Mouse (Mus musculus): ENCODE measurements around the gene Arhgap8.

Gene Arhgap8

GRCm38 (mm10) chr15:84784812-84785211 lies 65.0 kb downstream of the Arhgap8 start:
- no peak for DNase-seq (ENCODE audit: low read depth in 1 of 2, low spot score in 2 of 2)

- DNase-seq (ENCODE audit: low read depth in 1 of 2, low spot score in 2 of 2), result no peak
These were observed 67.3 kb downstream of the Arhgap8 start for GRCm38 (mm10) chr15:84787161-84787560.

GRCm38 (mm10) chr15:84793649-84794048 lies 73.8 kb downstream of the Arhgap8 start:
- no peak for DNase-seq (ENCODE audit: low read depth in 1 of 2, low spot score in 2 of 2)

DNA sequence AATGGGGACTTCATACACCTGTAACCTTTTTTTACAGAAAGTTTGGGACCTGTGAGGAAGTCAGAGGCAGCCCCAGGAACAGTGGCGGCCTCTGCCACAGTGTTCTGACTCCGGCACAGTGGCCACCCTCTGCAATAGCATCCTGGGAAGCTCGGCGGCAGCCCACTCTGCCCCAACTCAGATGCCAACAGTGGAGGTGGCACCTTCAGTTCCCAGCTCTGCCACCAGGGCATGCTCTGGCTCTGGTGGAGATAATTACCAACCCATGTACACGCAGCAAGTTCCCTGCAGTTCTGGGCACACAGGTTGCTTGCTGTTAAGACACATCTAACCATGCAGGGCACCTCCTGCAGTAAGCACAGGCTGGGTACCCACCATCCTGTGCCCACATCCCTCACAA lies 80.3 kb downstream of the Arhgap8 start:
- no peak for DNase-seq (ENCODE audit: low read depth in 1 of 2, low spot score in 2 of 2)

GRCm38 (mm10) chr15:84803685-84804084 lies 83.8 kb downstream of the Arhgap8 start:
- peak in 1 of 2 experiments; percentile 14 for DNase-seq (ENCODE audit: low read depth in 1 of 2, low spot score in 2 of 2)

DNA sequence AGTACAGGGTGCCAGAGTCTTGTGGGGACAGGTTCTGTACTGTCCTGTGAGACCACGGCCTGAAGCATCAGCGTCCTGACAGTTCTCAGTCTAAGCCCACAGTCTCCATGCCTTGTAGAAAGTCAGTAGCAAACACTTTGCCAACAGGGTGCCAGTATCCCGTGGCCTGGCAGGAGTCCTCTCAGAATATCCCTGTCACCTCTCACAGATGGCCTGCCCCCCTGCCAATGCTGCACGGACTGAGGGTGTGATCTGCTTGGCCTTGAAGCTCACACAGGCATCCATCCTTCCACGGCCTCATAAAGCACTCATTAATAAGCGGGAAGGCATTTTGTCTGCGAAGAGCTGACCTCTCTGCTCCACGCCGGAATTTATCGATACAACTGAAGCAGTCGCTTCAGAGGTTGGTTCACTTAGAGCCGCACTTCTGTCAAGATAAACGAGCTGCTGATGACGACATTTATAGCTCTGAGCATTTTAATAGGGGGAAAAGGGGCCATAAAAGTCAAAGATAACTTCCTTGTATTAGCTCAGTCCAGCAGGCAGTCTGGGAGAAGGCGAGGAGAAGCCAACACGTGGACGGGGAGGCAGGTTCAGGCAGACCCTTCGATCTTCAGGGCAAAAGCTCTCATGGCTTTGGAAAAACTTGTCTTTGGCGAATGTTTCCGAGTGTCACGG lies 89.6 kb downstream of the Arhgap8 start:
- DNase-seq (ENCODE audit: low read depth in 1 of 2, low spot score in 2 of 2), result no peak

DNA sequence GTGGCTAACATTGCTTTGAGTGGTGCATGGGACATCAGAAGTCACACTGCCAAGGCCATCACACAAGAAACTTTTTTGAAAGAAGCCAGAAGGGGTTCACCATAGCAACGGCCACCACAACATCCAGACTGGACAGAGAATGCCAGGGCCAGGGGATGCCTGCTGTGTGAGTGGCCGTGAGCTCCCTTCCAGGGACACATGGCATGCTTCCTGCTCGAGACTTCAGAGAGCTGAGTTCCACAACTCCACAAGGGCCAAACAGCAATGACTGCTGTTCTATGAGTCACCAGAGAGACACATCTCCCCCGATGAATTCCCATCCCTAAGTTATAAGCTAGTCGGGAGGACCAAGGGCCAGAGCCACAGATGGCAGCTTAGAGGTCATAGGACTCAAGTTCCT lies 91.3 kb downstream of the Arhgap8 start:
- DNase-seq (ENCODE audit: low read depth in 1 of 2, low spot score in 2 of 2), result no peak

DNA sequence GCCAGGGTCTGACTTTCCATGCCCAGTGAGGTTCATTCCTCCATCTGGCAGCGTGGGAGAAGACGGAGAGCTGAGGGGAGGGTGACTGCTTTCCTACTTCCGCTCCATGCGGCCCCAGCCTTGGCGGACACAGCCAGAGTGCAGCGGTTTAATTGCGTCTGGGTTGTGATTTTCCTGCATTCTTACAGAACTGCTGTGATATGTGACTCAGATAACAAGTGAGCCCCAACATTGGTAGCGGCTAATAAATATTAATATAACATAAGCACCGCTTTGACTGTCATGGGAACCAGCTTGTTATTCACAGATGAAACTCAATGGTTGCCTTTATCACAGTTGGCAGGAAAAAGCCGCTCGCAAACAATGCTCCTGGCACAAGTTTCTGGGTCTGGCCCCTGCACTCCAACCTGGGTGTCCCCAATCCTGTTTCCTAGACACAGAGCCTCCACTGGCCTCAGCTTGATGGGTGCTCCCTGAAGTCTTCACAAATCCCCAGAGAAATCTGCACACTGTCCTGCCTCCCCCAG lies 93.0 kb downstream of the Arhgap8 start:
- no peak for DNase-seq (ENCODE audit: low read depth in 1 of 2, low spot score in 2 of 2)

DNA sequence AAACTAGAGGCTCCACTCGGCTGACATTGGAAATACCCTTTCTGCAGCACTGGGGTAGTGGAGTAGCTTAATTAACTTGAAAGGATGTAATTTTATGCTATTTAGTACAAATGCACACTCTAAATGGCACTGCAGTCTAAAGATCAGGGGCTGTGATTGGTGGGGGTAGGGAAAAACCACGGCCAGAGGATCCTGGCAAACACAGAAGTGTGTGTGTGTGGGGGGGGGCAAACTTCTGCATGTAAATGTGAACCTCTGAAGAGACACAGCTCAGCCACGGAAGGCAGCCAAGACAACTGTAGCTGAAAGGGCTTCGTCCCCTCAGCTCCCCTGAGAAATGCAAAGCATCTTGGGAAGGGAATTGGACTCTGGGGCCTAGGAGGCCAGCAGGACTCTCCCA lies 95.3 kb downstream of the Arhgap8 start:
- DNase-seq (ENCODE audit: low read depth in 1 of 2, low spot score in 2 of 2), result no peak

DNA sequence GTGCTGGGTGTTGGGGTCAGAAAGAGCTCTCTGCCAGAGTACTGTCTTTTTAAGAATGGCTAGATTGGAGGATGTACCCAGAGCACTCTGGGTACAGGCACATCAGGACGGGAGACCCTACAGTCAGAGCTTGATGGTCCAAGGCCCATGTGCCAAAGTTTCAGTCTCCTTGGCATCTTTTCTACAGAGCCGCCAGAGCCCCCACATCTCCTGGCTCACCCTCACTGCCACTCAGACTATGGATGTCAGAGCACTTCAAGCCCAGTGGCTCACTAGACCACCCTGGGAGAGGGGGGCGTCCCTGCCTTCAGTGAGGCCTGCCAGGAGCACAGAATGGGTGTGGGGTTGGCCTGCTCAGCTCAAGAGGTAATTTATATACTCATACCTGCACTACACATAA lies 97.7 kb downstream of the Arhgap8 start:
- DNase-seq (ENCODE audit: low read depth in 1 of 2, low spot score in 2 of 2), result no peak

DNA sequence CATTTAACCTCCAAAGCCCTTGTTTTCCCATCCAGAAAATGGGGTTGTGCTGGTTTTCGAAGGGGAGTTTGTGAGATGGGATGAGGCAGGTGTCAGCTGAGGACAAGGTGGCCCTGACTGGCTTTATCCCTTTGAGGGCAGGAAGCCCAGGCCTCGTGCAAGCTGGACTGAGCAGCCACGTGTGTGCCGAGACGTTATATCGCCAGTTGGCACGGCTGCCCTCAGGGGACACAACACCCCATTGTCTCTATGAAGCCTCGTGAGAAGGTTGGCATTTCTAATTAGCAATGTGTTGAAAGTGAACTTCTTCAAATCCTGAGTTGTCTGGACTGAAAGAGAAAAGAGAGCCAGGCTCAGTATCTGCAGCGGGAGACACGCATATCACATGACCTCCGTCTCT lies 98.4 kb downstream of the Arhgap8 start:
- no peak for DNase-seq (ENCODE audit: low read depth in 1 of 2, low spot score in 2 of 2)

GRCm38 (mm10) chr15:84820811-84821210 lies 101.0 kb downstream of the Arhgap8 start:
- no peak for DNase-seq (ENCODE audit: low read depth in 1 of 2, low spot score in 2 of 2)
